Mouse (Mus musculus): Measurements from ENCODE around the gene Gm2174.

GRCm38 (mm10) chrX:56481906-56482305, 34.1 kb downstream of the Gm2174 start:
- TF ChIP-seq CTCF (IDR thresholded peaks at IDR 0.05; ENCODE audit: low read depth): no peak
- TF ChIP-seq EP300 (optimal IDR thresholded peaks at IDR 0.05): no peak

Data from stomach, postnatal 0 days (tissue).